Mouse (Mus musculus) megakaryocyte, embryonic 14.5 days (primary cell): ENCODE results near the gene Afdn. TPM values are rescaled to one million over a fixed set of nuclear protein-coding genes. Genes with fewer than 3 reads are reported as not detected.

Source experiments
- H3K27me3 ChIP-seq: replicated peaks from 2 replicates; pipeline ENCODE3; 2012; ENCODE audit warnings: inconsistent platforms
- H3K36me3 ChIP-seq: replicated peaks from 2 replicates; pipeline ENCODE3; 2012; ENCODE audit warnings: low read length, inconsistent platforms, mixed read lengths
- H3K4me1 ChIP-seq: 2 replicates; pipeline ENCODE4 v1.6.1; 2012; ENCODE audit warnings: inconsistent platforms
- H3K4me3 ChIP-seq: replicated peaks from 2 replicates; pipeline ENCODE3; 2012; ENCODE audit warnings: moderate library complexity, mild to moderate bottlenecking, inconsistent platforms
- H3K9me3 ChIP-seq: 2 replicates; pipeline ENCODE4 v1.6.1; 2012; ENCODE audit warnings: inconsistent platforms
- FLI1 ChIP-seq: IDR thresholded peaks from 2 replicates; pipeline ENCODE4 v1.6.1; 2012; ENCODE audit warnings: low read length, inconsistent platforms, mixed read lengths
- GATA1 ChIP-seq: IDR thresholded peaks from 3 replicates; pipeline ENCODE4 v1.6.1; 2012; ENCODE audit warnings: mixed read lengths, low read length, inconsistent platforms, borderline replicate concordance
- polyA plus RNA-seq: library from polyadenylated mRNA; stranded (reverse); fragments of >175 nt; gene quantifications from 2 replicates; pipeline ENCODE4 v1.2.3, GENCODE M21; 2012; ENCODE audit warnings: low replicate concordance; ENCODE audit not compliant: insufficient read depth

Gene Afdn
- polyA plus RNA-seq, 1 experiment = 10.6 TPM

GRCm38 (mm10) chr17:13744824-13745223, 15.5 kb upstream of the Afdn start:
- Histone ChIP-seq H3K4me1 (peaks cover 43% of the 10 kb centered on the region), H3K9me3 (peaks cover 9% of the 10 kb centered on the region), H3K4me3 (no peak overlapping the region), H3K36me3 (no peaks in the 10 kb centered on the region), H3K27me3 (peaks cover 70% of the 10 kb centered on the region)
- no peak for TF ChIP-seq FLI1
- TF ChIP-seq GATA1 = no peak

DNA sequence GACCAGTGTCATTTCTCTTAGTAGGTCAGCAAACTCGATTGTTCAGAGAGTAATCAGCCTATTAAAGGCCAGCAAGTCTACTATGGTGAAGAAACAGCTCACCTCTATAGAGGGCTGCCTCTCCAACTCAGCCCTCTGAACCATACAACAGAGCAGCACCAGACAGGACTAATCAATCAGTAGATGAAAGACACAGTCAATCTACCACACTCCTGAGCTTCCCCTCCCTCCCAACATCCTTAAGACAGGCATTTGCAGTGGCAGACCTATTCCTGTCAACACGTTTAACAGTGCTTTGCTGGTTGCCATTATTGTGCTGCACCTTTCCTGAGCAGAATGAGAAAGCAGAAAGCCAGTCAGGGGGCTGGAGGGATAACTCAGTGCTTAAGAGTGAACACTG, 15.0 kb upstream of the Afdn start:
- Histone ChIP-seq H3K27me3 (peaks cover 73% of the 10 kb centered on the region), H3K4me1 (peaks cover 43% of the 10 kb centered on the region), H3K4me3 (peak overlapping the region; percentile 31), H3K9me3 (peaks cover 9% of the 10 kb centered on the region), H3K36me3 (no peaks in the 10 kb centered on the region)
- TF ChIP-seq FLI1 (no peak), GATA1 (no peak)

DNA sequence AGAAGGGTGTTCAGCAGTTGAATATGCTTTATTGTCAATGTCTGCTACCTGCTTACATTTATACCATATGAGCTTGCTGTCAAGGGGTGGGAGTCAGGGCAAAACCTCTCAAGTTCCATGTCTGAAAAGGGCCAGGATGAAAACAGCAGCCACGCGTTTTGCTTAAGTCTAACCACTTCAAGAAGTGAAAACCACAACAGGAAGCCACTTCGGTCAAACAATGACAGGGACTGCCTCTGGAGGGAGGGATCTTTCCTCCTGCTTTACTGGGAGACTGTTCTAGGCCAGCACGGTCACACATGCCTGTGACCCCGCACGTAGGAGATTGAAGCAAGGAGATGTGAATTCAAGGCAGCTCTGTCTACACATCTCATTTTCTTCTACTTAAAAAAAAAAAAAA, 14.0 kb upstream of the Afdn start:
- TF ChIP-seq GATA1 = no peak
- no peak for TF ChIP-seq FLI1
- no peaks in the 10 kb centered on the region for H3K36me3 ChIP-seq
- H3K4me3 ChIP-seq = peak overlapping the region; percentile 76
- peaks cover 69% of the 10 kb centered on the region for H3K27me3 ChIP-seq
- peaks cover 34% of the 10 kb centered on the region for H3K4me1 ChIP-seq
- H3K9me3 ChIP-seq = peaks cover 9% of the 10 kb centered on the region

DNA sequence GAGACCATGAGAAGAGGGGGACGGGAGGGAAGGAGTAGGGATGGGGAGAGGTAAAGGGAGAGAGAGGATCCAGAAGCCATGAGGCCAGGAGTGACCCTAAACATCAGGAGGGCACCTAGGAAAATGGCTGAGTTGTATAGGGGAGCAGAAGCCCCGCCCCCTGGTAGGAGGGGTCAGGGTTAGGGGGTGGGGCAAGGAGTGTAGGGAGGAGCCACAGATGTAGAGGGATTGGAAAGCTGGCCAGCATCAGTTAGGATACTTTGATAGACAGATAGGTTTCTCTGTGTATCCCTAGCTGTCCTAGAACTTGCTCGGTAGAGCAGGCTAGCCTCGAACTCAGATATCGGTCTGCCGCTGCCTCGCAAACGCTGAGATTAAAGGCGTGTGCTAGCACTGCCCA, 12.7 kb upstream of the Afdn start:
- Histone ChIP-seq H3K9me3 (peaks cover 9% of the 10 kb centered on the region), H3K4me1 (peaks cover 26% of the 10 kb centered on the region), H3K36me3 (no peaks in the 10 kb centered on the region), H3K4me3 (no peak overlapping the region), H3K27me3 (peaks cover 57% of the 10 kb centered on the region)
- TF ChIP-seq GATA1 (no peak), FLI1 (no peak)

GRCm38 (mm10) chr17:13749027-13749426, 11.3 kb upstream of the Afdn start:
- Histone ChIP-seq H3K4me3 (no peak overlapping the region), H3K27me3 (peaks cover 50% of the 10 kb centered on the region), H3K36me3 (no peaks in the 10 kb centered on the region), H3K4me1 (peaks cover 26% of the 10 kb centered on the region), H3K9me3 (peaks cover 9% of the 10 kb centered on the region)
- TF ChIP-seq GATA1 = no peak
- TF ChIP-seq FLI1 = no peak

DNA sequence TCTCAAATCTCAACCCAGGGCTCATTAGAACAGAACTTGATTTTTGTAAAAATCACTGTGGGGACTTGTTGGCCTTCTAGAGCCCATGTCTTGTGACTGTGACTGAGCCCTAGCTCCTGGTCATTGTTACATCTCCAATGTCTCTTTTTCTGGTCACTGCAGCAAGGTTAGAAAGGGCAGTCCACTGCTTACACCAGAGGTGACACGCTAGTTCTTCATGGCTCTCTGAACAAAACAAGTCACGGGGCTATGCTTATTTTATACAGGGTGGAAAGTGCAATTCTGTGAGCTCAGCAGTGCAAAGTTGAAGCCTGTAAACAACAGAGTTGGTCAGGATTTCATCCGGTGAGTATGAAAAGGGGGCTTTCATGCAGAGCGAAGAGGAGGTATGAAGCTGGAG, 6.4 kb upstream of the Afdn start:
- Histone ChIP-seq H3K9me3 (peaks cover 4% of the 10 kb centered on the region), H3K36me3 (no peaks in the 10 kb centered on the region), H3K27me3 (peaks cover 49% of the 10 kb centered on the region), H3K4me3 (no peak overlapping the region), H3K4me1 (no peaks in the 10 kb centered on the region)
- no peak for TF ChIP-seq FLI1
- TF ChIP-seq GATA1 = no peak

DNA sequence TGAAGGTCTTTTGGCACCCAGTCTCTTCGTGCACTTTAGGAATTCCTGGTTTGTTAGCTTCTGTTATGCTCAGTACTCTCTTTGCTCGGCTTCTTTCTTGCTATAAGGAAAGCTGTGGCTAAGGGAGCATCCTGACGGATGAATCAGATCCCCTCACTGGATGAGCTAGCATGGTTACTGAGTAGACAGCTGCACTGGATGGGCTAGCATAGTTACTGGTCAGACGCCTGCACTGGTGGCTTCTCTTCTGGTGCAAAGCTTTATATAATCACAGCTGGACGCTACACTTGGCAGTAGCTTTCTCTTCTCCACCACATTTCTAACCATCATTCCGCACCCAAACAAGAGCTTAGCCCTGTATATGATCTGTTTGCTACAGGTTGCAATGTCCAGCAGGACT, 5.4 kb upstream of the Afdn start:
- Histone ChIP-seq H3K9me3 (no peaks in the 10 kb centered on the region), H3K4me3 (no peak overlapping the region), H3K4me1 (peaks cover 4% of the 10 kb centered on the region), H3K36me3 (no peaks in the 10 kb centered on the region), H3K27me3 (peaks cover 52% of the 10 kb centered on the region)
- TF ChIP-seq FLI1 (no peak), GATA1 (no peak)

- Histone ChIP-seq H3K4me3 (no peak overlapping the region), H3K9me3 (no peaks in the 10 kb centered on the region), H3K4me1 (peaks cover 16% of the 10 kb centered on the region), H3K27me3 (peaks cover 72% of the 10 kb centered on the region), H3K36me3 (no peaks in the 10 kb centered on the region)
- TF ChIP-seq GATA1 (no peak), FLI1 (no peak)
Measured at GRCm38 (mm10) chr17:13758586-13758985, 1.8 kb upstream of the Afdn start.

DNA sequence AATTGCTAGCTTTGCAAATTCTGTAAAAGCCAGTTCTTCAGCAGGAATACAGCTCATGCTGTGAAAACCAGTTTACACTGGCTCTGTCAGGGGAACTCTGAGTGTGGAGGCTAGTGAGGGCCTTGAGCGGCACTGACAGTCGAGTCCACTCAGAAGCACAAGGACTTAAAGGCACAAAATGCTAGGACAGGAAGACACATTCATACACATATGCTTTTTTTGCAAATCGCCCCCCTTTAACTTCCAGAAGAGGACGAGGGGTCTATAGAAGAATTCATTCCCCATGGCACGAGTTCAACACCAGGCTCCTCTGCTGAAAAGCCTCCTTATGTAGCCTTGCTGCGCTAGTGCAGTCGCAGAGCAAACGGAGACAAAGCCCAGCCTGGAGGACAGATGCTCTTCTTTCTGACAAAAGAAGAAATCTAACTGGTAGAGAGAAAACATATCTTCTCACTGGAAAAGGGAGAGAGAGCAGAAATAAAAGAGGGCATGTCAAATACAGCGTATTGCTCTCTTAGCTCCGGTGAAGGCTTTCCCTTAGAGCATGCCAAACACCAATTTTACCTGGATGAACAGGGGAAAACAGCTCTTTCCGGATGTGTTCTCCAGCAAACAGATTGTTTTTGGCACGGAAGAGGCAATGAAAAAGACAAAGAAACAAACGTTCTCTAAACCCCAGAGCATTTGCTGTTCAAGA, 1.0 kb upstream of the Afdn start:
- Histone ChIP-seq H3K36me3 (no peaks in the 10 kb centered on the region), H3K4me1 (peaks cover 16% of the 10 kb centered on the region), H3K9me3 (no peaks in the 10 kb centered on the region), H3K4me3 (peak overlapping the region; percentile 92), H3K27me3 (peaks cover 69% of the 10 kb centered on the region)
- TF ChIP-seq FLI1 (no peak), GATA1 (no peak)

- H3K9me3 ChIP-seq = no peaks in the 10 kb centered on the region
- H3K4me1 ChIP-seq = peaks cover 16% of the 10 kb centered on the region
- no peaks in the 10 kb centered on the region for H3K36me3 ChIP-seq
- peak overlapping the region; percentile 92 for H3K4me3 ChIP-seq
- TF ChIP-seq FLI1 (no peak), GATA1 (no peak)
- peaks cover 67% of the 10 kb centered on the region for H3K27me3 ChIP-seq
Measured at GRCm38 (mm10) chr17:13760675-13761178, 388 bp downstream of the Afdn start.
